Mouse (Mus musculus): ENCODE measurements around the gene Olfr1501.
"Not testable (repeated sequence)": the region's sequence is repeated elsewhere in the genome, so short reads cannot be mapped to it uniquely, and the experiment has no call there.

Olfr1501 gene

DNA sequence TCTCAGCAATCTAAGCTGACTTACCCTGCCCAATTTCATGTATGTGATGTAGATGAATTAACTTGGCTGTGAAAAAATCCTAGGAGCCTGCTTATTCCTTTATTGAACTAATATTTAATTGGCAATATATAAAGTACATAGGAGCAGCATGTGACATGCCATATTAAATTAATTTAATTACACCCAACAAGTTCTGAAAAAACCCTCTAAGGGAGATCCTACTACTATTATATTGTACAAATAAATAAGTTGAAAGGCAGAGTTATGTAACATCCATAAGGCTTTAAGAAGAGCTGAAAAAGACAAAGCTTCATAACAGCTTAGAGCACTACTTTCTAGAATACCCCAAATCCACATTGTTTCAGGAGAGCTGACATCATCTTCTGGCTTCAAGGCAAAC is at the start of gene Olfr1501:
Gene Olfr1501, minus strand, starts transcription at position 101 of the 400 bp plus-strand sequence.
- DNase-seq (ENCODE audit: low spot score) = not testable (repeated sequence)

- no peak for DNase-seq (ENCODE audit: low spot score)
Measured at GRCm38 (mm10) chr19:13897828-13898227, 47.3 kb upstream of the Olfr1501 start, which contains the start of gene Olfr1504. Gene Olfr1504 (minus strand): TSS chr19:13897928.

GRCm38 (mm10) chr19:13861495-13861894 is 11.0 kb upstream of the Olfr1501 start, which contains the start of gene Olfr1502:
Gene Olfr1502 (plus strand): TSS chr19:13861795.
- DNase-seq (ENCODE audit: low spot score) = no peak

GRCm38 (mm10) chr19:13830388-13830787 is 20.1 kb downstream of the Olfr1501 start, which contains the start of gene Olfr1500:
Gene Olfr1500 (minus strand): TSS chr19:13830488.
- no peak for DNase-seq (ENCODE audit: low spot score)

DNA sequence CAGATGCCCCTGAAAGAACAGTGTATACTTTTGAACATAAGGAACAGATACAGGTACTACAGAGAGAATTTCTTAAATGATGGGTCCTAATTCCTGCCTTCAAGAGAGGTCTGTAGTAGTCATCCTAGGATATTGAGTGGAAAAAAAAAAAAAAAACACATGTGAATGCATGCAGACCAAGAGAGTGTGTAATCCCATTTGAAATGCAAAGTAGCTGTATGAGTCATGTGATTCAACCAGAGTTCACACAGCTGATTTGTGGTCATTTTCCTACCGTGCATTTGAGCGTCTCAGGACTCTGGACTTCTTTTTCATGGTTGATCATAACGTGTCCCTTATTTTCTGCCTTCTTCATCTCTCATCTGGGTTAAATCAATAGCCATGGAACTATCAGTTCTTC is 22.0 kb downstream of the Olfr1501 start:
- DNase-seq (ENCODE audit: low spot score) = no peak

- DNase-seq (ENCODE audit: low spot score) = no peak
Measured at GRCm38 (mm10) chr19:13820847-13821246, 29.6 kb downstream of the Olfr1501 start.

DNA sequence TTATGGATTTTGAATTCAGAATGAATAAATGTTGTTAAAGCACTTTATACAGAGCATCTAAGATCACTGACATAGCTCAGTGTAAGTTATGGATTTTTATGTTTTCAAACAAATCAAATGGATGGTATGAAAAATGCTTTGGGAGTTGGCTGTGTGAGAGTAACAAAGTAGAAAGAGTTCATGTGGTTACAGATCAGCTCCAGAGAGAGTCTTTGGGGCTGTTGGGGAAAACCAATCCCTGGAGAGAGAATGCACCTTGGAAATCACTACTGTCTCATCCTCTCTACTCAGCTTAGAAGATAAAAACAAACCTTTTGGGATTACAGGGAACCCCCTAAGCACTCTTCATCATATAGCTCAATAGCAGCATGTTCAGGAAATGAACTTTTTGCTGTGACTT is 31.1 kb downstream of the Olfr1501 start, which contains the start of gene Olfr1499:
Gene Olfr1499, minus strand, starts transcription at position 101 of the 400 bp plus-strand sequence.
- no peak for DNase-seq (ENCODE audit: low spot score)

GRCm38 (mm10) chr19:13818827-13819226 is 31.7 kb downstream of the Olfr1501 start:
- no peak for DNase-seq (ENCODE audit: low spot score)

- no peak for DNase-seq (ENCODE audit: low spot score)
Measured at GRCm38 (mm10) chr19:13812823-13813222, 37.7 kb downstream of the Olfr1501 start.

GRCm38 (mm10) chr19:13805486-13805885 is 45.0 kb downstream of the Olfr1501 start:
- DNase-seq (ENCODE audit: low spot score) = not testable (repeated sequence)

- DNase-seq (ENCODE audit: low spot score) = no peak
Measured at GRCm38 (mm10) chr19:13798102-13798501, 52.4 kb downstream of the Olfr1501 start, which contains the start of gene Olfr1497. Gene Olfr1497 (minus strand): TSS chr19:13798202.
